Mouse (Mus musculus) liver, adult 2 months (tissue): Measurements from ENCODE around the gene Iqcn.

Experiments used
- CTCF ChIP-seq: fragments of 200-500 bp; IDR thresholded peaks from 2 replicates; pipeline ENCODE4 v1.5.1; 2011; ENCODE audit warnings: low read depth, low read length, control low read depth
- POLR2A ChIP-seq: fragments of 200-500 bp; IDR thresholded peaks from 2 replicates; pipeline ENCODE4 v1.6.1; 2011; ENCODE audit warnings: low read length, control low read depth; ENCODE audit not compliant: insufficient read depth; ENCODE audit errors: extremely low read depth

DNA sequence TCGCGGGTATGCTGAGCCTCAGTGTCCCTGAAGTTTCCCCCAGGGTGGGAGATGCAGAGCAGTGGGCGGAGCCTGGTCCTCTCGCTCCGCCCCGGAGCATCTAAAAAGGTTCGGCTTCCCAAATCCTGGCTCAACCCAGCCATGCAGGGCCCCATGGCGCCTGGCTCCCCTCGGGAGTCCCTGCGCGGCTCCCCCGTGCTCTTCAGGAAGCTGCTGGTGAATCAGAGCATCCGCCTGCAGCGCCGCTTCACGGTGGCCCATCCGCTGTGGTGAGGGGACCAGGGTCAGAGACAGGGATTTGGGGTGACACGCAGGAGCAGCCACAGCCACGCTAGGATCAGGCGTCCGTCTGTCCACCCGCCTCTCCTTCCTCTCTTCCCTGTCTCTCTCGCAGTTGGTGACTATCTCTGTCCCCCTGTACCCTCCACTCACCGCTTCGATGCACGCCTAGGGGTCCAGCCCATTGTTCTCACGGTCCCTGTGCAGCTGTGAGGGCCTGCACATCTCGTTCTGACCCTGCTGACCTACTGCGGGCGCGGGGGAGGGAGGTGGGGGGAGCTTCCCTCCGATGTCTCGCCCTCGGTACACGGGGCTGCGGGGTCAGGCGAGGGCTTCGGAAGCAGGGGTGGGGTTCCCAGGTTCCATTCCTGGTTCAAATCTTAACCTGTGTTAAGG lies 39.9 kb downstream of the Iqcn start:
- TF ChIP-seq POLR2A (no peak), CTCF (no peak)
